Mouse (Mus musculus) stomach, postnatal 0 days (tissue): ENCODE results near the gene Slc22a8.

Experiments used
- CTCF ChIP-seq: IDR thresholded peaks from 2 replicates; pipeline ENCODE4 v1.5.1; 2016; ENCODE audit warnings: antibody characterized with exemption, low read depth, mild to moderate bottlenecking, moderate library complexity
- EP300 ChIP-seq: optimal IDR thresholded peaks from 2 replicates; pipeline ENCODE3; 2016; ENCODE audit warnings: antibody characterized with exemption

DNA sequence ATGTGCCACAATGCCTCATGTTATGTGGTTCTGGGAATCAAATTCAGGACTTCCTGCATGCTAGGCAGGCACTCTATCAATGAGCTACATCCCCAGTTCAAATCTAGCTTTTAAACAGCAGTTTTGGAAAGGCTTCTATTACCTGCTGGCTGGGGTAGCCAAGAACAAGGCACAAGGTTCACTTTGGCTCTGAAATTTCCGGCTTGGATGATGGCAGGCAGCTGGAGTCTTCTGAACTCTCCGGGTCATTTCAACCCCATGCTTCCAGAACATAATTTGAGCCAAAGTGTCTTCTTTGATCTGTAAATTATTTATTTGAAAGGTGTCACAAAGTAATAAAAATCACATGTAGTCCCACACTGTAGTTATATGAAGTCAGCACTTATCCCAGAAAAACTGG lies 22.1 kb downstream of the Slc22a8 start:
- TF ChIP-seq CTCF (no peak), EP300 (no peak)
